Mouse (Mus musculus): ENCODE measurements around the gene Hadha. TPM values are rescaled to one million over a fixed set of nuclear protein-coding genes. Genes with fewer than 3 reads are reported as not detected.

The Hadha gene
- polyA plus RNA-seq, 1 experiment from 2014 or later: 124 TPM

- H3K4me1 ChIP-seq (ENCODE audit: insufficient read depth): peaks cover 3% of the 10 kb centered on the region; the same call in 1 of the 2 replicates
- WGBS: 90% methylated on average over 2 of the region's 2 CpGs
- ATAC-seq (ENCODE audit: insufficient read depth): no peak
Observed at GRCm38 (mm10) chr5:30153222-30153621, 1.7 kb downstream of the Hadha start.

DNA sequence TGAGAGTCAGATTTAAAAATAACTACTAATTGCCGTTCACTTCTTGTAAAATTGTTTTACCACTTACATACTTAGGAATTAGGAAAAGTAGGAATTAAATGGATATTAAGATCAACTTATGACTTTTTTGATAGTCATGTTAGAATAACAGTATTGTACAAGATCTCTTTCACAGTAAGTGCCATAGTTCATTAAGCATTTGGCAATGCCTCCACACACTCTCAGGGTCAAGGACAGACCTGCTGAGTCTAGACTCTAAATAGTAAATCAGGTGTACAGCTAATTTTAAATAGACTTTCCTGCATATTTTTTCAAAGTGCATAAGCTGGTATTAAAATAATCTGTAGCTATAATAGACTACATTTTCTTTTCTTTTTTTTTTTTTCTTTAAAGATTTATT is 2.5 kb downstream of the Hadha start:
- no peak for TF ChIP-seq CTCF (IDR thresholded peaks at IDR 0.05; ENCODE audit: low read depth)
- no peak overlapping the region for H3K4me2 ChIP-seq
- 89% methylated on average over 1 of the region's 1 CpGs for WGBS
- no peak overlapping the region for H3K9ac ChIP-seq
- no peaks in the 10 kb centered on the region for H3K9me3 ChIP-seq (ENCODE audit: low read depth, low read length)
- ATAC-seq (ENCODE audit: insufficient read depth) (no peak), DNase-seq (no peak)
- peaks cover 3% of the 10 kb centered on the region; the same call in 1 of the 2 replicates for H3K4me1 ChIP-seq (ENCODE audit: insufficient read depth)
- H3K27ac ChIP-seq (ENCODE audit: low read depth): no peak overlapping the region
- H3K4me3 ChIP-seq (ENCODE audit: low read depth, low read length): no peak overlapping the region
- H3K27me3 ChIP-seq (ENCODE audit: insufficient read depth, low read length): no peaks in the 10 kb centered on the region
- 0 out of 2 replicates have a peak, but pooled peaks cover 3% of the 10 kb centered on the region for H3K36me3 ChIP-seq (ENCODE audit: insufficient read depth)

More at GRCm38 (mm10) chr5:30153222-30153621, 1.7 kb downstream of the Hadha start:
- H3K36me3 ChIP-seq (ENCODE audit: insufficient read depth): 0 out of 2 replicates have a peak, but pooled peaks cover 3% of the 10 kb centered on the region
- 0 out of 2 replicates have a peak overlapping the region, but pooled peaks have one; percentile 84 for H3K4me2 ChIP-seq
- no peak overlapping the region for H3K27ac ChIP-seq (ENCODE audit: low read depth)
- H3K27me3 ChIP-seq (ENCODE audit: insufficient read depth, low read length): no peaks in the 10 kb centered on the region
- DNase-seq: no peak
- H3K9ac ChIP-seq: no peak overlapping the region
- no peak overlapping the region for H3K4me3 ChIP-seq (ENCODE audit: low read depth, low read length)
- H3K9me3 ChIP-seq (ENCODE audit: low read depth, low read length): no peaks in the 10 kb centered on the region
- no peak for TF ChIP-seq CTCF (IDR thresholded peaks at IDR 0.05; ENCODE audit: low read depth)

DNA sequence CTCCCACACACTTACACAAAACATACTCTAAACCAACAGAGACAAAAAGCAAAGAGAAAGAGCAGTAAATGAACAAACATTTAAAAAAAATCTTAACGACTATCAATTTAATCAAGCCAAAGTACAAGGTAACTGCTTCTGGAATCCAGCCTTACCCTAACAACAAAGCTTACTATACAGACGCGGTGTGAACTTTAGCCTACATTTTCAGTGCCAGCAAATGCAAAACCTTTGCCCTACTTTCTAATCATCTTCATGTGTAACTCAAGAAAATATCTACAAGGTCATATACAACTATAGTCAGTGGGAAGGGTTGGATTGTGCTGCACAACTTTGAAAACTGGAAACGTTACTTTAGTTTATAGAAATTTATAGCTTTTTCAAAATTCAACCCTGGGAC is 3.0 kb downstream of the Hadha start:
- no peaks in the 10 kb centered on the region for H3K9me3 ChIP-seq (ENCODE audit: low read depth, low read length)
- H3K36me3 ChIP-seq (ENCODE audit: insufficient read depth): peaks cover 4% of the 10 kb centered on the region
- peaks cover 3% of the 10 kb centered on the region; the same call in 1 of the 2 replicates for H3K4me1 ChIP-seq (ENCODE audit: insufficient read depth)
- no peak for DNase-seq
- no peaks in the 10 kb centered on the region for H3K27me3 ChIP-seq (ENCODE audit: insufficient read depth, low read length)
- no peak overlapping the region for H3K4me3 ChIP-seq (ENCODE audit: low read depth, low read length)
- no peak for ATAC-seq (ENCODE audit: insufficient read depth)
- no peak for TF ChIP-seq CTCF (IDR thresholded peaks at IDR 0.05; ENCODE audit: low read depth)
- WGBS: 72% methylated on average over 4 of the region's 4 CpGs
- no peak overlapping the region for H3K9ac ChIP-seq
- no peak overlapping the region for H3K27ac ChIP-seq (ENCODE audit: low read depth)
- no peak overlapping the region for H3K4me2 ChIP-seq

- ATAC-seq (ENCODE audit: insufficient read depth): no peak
Observed at GRCm38 (mm10) chr5:30148133-30148920, 6.6 kb downstream of the Hadha start.

GRCm38 (mm10) chr5:30146526-30146925 is 8.4 kb downstream of the Hadha start:
- H3K27ac ChIP-seq (ENCODE audit: low read depth): no peak overlapping the region
- no peaks in the 10 kb centered on the region for H3K4me1 ChIP-seq (ENCODE audit: insufficient read depth)
- H3K4me3 ChIP-seq (ENCODE audit: low read depth, low read length): no peak overlapping the region
- no peak overlapping the region for H3K4me2 ChIP-seq
- ATAC-seq (ENCODE audit: insufficient read depth): no peak
- DNase-seq: no peak
- no peaks in the 10 kb centered on the region for H3K27me3 ChIP-seq (ENCODE audit: insufficient read depth, low read length)
- H3K36me3 ChIP-seq (ENCODE audit: insufficient read depth): peaks cover 55% of the 10 kb centered on the region
- H3K9me3 ChIP-seq (ENCODE audit: low read depth, low read length): no peaks in the 10 kb centered on the region
- TF ChIP-seq CTCF (IDR thresholded peaks at IDR 0.05; ENCODE audit: low read depth): no peak
- 81% methylated on average over 6 of the region's 6 CpGs for WGBS
- H3K9ac ChIP-seq: no peak overlapping the region

More at GRCm38 (mm10) chr5:30148133-30148920, 6.6 kb downstream of the Hadha start:
- H3K27ac ChIP-seq (ENCODE audit: low read depth): no peak overlapping the region
- no peak for TF ChIP-seq CTCF (IDR thresholded peaks at IDR 0.05; ENCODE audit: low read depth)
- 75% methylated on average over 5 of the region's 5 CpGs for WGBS
- H3K4me2 ChIP-seq: no peak overlapping the region
- no peaks in the 10 kb centered on the region for H3K4me1 ChIP-seq (ENCODE audit: insufficient read depth)
- no peaks in the 10 kb centered on the region for H3K27me3 ChIP-seq (ENCODE audit: insufficient read depth, low read length)
- no peak for DNase-seq
- H3K9ac ChIP-seq: no peak overlapping the region
- no peak overlapping the region for H3K4me3 ChIP-seq (ENCODE audit: low read depth, low read length)
- H3K36me3 ChIP-seq (ENCODE audit: insufficient read depth): peaks cover 38% of the 10 kb centered on the region
- H3K9me3 ChIP-seq (ENCODE audit: low read depth, low read length): no peaks in the 10 kb centered on the region

DNA sequence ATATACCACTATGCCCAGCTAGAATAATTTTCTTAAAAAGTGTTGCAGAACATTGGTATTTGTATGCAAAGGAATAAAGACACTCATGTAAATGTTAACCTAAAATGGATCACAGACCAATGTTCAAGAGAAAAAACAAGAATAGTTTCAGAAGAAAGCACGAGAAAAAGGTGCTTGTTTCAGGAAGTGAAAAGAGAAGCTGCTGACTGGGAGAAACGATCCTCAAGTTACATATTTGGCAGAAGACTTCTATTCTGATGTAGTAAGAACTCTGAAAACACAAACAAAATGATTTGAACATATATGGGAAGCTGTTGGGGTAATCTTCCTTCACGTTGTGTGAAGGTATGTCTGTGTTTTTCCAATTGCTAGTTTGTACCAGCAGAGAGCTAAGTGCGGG is 16.8 kb downstream of the Hadha start:
- no peak overlapping the region for H3K4me3 ChIP-seq (ENCODE audit: low read depth, low read length)
- no peaks in the 10 kb centered on the region for H3K27me3 ChIP-seq (ENCODE audit: insufficient read depth, low read length)
- no peak for DNase-seq
- no peaks in the 10 kb centered on the region for H3K9me3 ChIP-seq (ENCODE audit: low read depth, low read length)
- H3K4me1 ChIP-seq (ENCODE audit: insufficient read depth): no peaks in the 10 kb centered on the region
- 85% methylated on average over 4 of the region's 4 CpGs for WGBS
- H3K4me2 ChIP-seq: no peak overlapping the region
- H3K9ac ChIP-seq: no peak overlapping the region
- TF ChIP-seq CTCF (IDR thresholded peaks at IDR 0.05; ENCODE audit: low read depth): no peak
- H3K36me3 ChIP-seq (ENCODE audit: insufficient read depth): peaks cover 88% of the 10 kb centered on the region
- ATAC-seq (ENCODE audit: insufficient read depth): no peak
- H3K27ac ChIP-seq (ENCODE audit: low read depth): no peak overlapping the region

DNA sequence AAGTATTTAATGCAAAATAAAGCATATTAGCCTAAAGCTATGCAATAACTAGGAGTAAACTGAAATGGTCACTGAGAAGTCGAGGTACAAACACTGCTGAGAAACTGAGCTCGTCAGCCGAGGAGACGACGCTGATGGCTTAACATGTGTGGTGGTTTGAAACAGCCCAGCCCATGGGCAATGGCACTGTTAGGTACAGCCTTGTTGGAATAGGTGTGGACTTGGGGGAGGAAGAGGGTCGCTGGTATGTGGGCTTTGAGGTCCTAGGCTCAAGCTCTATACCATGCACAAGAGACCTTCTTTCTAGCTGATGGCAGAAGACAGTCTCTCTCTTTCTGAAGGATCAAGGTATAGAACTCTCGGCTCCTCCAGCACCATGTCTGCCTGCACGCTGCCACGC is 17.7 kb downstream of the Hadha start:
- Histone ChIP-seq H3K4me3 (ENCODE audit: low read depth, low read length) (no peak overlapping the region), H3K27me3 (ENCODE audit: insufficient read depth, low read length) (no peaks in the 10 kb centered on the region), H3K9ac (no peak overlapping the region), H3K4me1 (ENCODE audit: insufficient read depth) (no peaks in the 10 kb centered on the region), H3K4me2 (no peak overlapping the region), H3K9me3 (ENCODE audit: low read depth, low read length) (no peaks in the 10 kb centered on the region), H3K36me3 (ENCODE audit: insufficient read depth) (peaks cover 88% of the 10 kb centered on the region), H3K27ac (ENCODE audit: low read depth) (no peak overlapping the region)
- ATAC-seq (ENCODE audit: insufficient read depth) (no peak), DNase-seq (no peak)
- 90% methylated on average over 9 of the region's 9 CpGs for WGBS
- no peak for TF ChIP-seq CTCF (IDR thresholded peaks at IDR 0.05; ENCODE audit: low read depth)
